Mouse (Mus musculus) left cerebral cortex, adult 2 months (tissue): ENCODE measurements around the gene Banp. TPM values are rescaled to one million over a fixed set of nuclear protein-coding genes. Genes with fewer than 3 reads are reported as not detected.

Experiments
- DNase-seq, 2 experiments: peaks; one replicate each; pipeline ENCODE4 v3.0.0; 2021 to 2022; ENCODE audit warnings: low spot score in 2 of 2, mixed read lengths in 1 of 2; ENCODE audit errors: extremely low spot score in 1 of 2
- H3K27ac ChIP-seq: fragments of 200-600 bp; 2 replicates; pipeline ENCODE4 v1.8.1; 2022
- H3K4me3 ChIP-seq: fragments of 200-600 bp; 2 replicates; pipeline ENCODE4 v1.8.1; 2022
- CTCF ChIP-seq: fragments of 200-600 bp; IDR thresholded peaks from 2 replicates; pipeline ENCODE4 v1.8.1; 2022; ENCODE audit warnings: antibody characterized with exemption, mild to moderate bottlenecking, moderate library complexity
- intact Hi-C: fragments of 180-260 bp; cut with DNase I; formaldehyde crosslinking; loops from one replicate; pipeline ENCODE4 v1.15.1; 2025
- total RNA-seq, 2 experiments: library from RNA; stranded (reverse); gene quantifications; 2 replicates each; pipeline ENCODE4 v1.2.3; 2021

Banp gene
- total RNA-seq, 2 experiments from 2014 or later: 31.4 to 62.5 TPM

GRCm38 (mm10) chr8:121970225-121970624, 20.7 kb downstream of the Banp start:
- DNase-seq: no peak
- no peak for TF ChIP-seq CTCF
- Histone ChIP-seq H3K4me3 (no peak overlapping the region), H3K27ac (no peak overlapping the region)
- intact Hi-C loops: no loop called here

DNA sequence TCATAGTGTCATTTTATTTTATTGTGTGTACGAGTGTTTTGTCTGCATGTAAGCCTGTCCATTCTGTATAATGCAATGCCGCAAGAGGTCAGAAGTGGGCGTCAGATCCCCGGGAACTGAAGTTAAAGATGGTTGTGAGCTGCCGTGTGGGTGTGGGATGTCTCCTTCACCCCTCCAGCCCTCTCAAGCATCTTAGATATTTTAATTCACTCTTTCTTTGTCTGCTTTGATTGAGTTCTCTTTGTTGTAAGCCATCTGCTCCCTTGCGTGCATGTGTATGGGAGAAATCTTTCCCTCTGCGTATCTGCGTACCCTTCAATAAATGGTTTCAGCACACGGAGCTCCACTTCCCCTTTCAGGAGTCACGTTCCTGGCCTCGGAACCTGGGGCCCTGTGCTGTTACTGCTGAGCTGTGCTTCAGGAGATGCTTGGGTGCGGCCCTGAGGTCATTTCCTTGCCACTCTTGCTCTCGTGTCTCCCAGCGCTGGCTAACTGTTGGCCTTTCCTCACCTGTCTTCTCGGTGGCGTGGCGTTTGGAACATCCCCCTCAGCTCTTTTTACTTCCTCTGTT, 22.0 kb downstream of the Banp start:
- H3K27ac ChIP-seq: no peak overlapping the region

GRCm38 (mm10) chr8:121973906-121974305, 24.4 kb downstream of the Banp start:
- TF ChIP-seq CTCF: no peak; the same call in 1 of the 2 replicates
- DNase-seq: no peak
- no peak overlapping the region for H3K4me3 ChIP-seq
- no peak overlapping the region for H3K27ac ChIP-seq
- intact Hi-C loops: no loop called here

More for the DNA sequence above, 22.0 kb downstream of the Banp start:
- DNase-seq: no peak
- intact Hi-C loops: no loop called here
- H3K4me3 ChIP-seq: no peak overlapping the region
- TF ChIP-seq CTCF: no peak; the same call in 1 of the 2 replicates

DNA sequence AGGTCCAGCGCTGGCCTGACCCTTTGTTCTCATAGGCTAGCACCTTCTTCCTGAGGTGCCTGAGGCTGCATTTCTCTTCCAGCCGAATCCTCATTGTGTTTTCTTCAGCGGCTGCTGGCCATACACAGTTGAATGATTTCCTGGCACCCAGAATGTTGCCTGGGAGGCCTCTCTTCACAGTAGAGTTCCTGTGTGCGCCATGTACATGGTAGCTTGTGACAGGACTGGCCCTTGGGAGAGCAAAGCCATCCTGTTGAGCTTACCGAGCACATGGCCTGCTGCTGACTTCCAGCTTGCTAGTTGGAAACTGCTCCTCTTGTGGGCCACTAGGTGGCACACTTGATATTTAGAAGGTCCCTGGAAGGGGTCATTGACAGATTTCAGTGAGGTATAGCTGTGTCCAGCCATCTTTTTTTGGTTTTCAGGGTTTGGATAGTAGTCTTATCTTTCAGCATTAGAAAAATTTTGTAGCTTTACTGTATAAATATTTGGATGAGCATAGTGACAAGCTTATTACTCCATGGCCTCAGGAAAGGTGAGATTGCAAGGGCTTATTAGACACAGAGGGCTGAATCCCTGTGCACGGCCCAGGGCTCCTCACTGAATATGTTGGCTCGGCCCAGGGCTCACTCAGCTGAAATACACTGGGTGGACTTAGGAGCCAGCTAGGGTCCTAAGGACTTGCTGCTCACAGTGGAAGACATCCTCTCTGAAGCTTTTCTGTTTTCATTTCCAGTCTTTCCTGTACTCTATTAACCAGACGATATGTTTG, 28.5 kb downstream of the Banp start:
- DNase-seq: peak in 1 of 2 experiments; percentile 31
- Histone ChIP-seq H3K27ac (no peak overlapping the region), H3K4me3 (no peak overlapping the region)
- peak; percentile 92 for TF ChIP-seq CTCF
- intact Hi-C loops: loop anchor here (2.0 to 5.0 kb wide), 4 partner anchors 159 to 354 kb away; no protein-coding TSS in a partner anchor

DNA sequence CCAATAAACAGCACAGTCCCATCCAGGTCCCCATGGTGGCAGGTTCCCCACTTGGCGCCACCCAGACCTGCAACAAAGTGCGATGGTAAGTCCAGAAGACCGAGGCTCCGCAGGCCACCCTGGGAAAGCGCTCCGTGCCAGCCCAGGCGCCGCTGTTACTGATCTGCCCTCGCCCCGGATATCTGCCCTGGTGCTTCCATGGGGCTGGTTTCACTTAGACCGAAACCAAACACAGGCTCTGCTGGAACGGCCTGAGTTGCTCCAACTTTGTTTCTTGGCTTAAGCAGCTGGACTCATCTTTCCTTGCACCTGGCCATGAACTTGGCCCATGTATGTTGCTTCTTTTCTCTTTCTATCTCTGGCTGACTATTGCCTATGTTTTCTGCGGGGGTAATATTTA, 29.1 kb downstream of the Banp start:
- no peak for DNase-seq
- intact Hi-C loops: loop anchor here (2.0 to 5.0 kb wide), 4 partner anchors 159 to 354 kb away; no protein-coding TSS in a partner anchor
- TF ChIP-seq CTCF: no peak
- H3K27ac ChIP-seq: no peak overlapping the region
- no peak overlapping the region for H3K4me3 ChIP-seq

DNA sequence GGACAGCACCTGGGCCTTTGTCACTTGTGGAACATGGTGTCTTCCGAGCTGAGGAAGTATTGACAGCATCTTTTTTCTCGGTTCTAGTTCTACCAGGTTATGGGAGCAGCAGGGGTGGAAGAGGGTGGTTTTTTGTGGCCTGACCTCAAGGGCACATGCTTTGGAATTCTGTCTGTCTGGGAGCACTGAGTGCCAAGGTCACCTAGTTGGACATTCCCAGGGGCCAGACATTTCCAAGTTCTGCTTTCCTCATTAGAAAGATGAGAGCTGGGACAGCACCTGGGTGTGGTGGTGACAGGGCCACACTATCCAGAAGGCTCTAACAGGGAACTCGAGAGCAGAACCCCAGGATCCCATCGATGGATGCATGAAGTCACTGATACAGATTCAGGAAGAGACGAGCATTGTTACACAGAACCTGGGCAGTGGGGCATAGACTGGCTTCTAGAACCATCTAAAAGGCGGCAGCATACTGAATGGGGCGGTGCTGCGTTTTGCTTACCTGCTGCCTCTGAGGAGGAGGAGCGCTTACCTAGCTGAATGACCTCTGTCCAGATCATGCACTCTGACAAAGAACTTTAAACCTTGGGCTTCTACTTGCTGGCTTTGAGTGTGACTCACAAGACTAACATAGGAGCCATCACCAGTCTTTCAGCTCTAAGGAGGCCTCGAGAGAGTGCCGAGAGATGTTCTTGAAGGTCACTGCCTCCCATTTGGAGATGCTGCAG, 31.4 kb downstream of the Banp start:
- no peak overlapping the region for H3K4me3 ChIP-seq
- no peak for DNase-seq
- H3K27ac ChIP-seq: no peak overlapping the region
- intact Hi-C loops: no loop called here
- no peak for TF ChIP-seq CTCF

GRCm38 (mm10) chr8:121981520-121981895, 32.0 kb downstream of the Banp start:
- TF ChIP-seq CTCF: no peak
- H3K4me3 ChIP-seq: no peak overlapping the region
- intact Hi-C loops: no loop called here
- no peak overlapping the region for H3K27ac ChIP-seq
- peak; percentile 23 to 36 for DNase-seq

GRCm38 (mm10) chr8:121985673-121986072, 36.1 kb downstream of the Banp start:
- Histone ChIP-seq H3K4me3 (no peak overlapping the region), H3K27ac (no peak overlapping the region)
- no peak for DNase-seq
- no peak for TF ChIP-seq CTCF
- intact Hi-C loops: no loop called here

GRCm38 (mm10) chr8:121987892-121988291, 38.3 kb downstream of the Banp start:
- no peak for TF ChIP-seq CTCF
- intact Hi-C loops: no loop called here
- H3K4me3 ChIP-seq: no peak overlapping the region
- no peak overlapping the region for H3K27ac ChIP-seq
- no peak for DNase-seq

DNA sequence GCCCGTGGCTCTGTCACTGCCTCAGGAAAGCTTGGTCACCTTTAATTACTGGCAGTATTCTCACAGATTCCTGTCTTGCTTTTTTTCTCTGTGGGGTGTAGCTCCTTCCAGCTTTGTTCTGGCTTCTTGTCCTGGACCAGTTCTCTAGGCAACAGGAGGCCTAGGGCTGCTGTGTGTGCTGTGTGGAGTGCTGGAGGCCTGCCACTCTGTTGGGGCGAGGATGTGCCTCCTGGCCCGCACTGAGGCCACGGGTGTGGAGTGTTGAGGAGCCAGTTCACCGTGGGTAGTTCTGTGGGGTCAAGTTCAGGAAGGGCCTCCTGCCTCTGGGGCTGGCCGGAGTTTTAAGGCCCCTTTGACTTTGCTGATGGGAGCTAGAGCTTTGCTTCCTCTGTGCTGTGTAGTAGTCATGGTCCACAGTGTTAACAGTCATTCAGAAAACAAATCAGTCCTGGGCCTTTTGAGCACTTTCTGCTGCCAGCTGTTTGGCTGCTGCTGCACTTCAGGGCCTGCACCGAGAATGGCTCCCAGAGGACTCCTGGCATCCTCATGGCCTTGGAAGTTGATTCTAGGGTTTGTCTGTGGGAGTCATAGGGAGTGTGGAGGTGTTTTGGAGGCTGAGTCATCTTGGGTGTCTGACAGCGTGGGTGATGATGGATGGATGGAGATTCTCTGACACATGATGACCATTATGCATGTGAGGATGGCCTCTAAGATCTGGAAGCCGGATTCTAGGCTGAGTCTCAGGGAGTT, 41.1 kb downstream of the Banp start:
- intact Hi-C loops: no loop called here
- TF ChIP-seq CTCF: no peak
- DNase-seq: no peak
- Histone ChIP-seq H3K27ac (no peak overlapping the region), H3K4me3 (no peak overlapping the region)

- TF ChIP-seq CTCF: no peak
- DNase-seq: no peak
- intact Hi-C loops: no loop called here
- Histone ChIP-seq H3K27ac (no peak overlapping the region), H3K4me3 (no peak overlapping the region)
These were observed 42.1 kb downstream of the Banp start for GRCm38 (mm10) chr8:121991611-121992010.
